Mouse (Mus musculus) mouse embryonic stem cell (cell line): ENCODE measurements around the gene Rpl36.

Source experiments
- in situ Hi-C, 2 experiments: fragments of 300-500 bp; cut with MboI; formaldehyde crosslinking; loops; 1 replicate in 1 of 2; 3 replicates in 1 of 2; pipeline ENCODE4 v1.14.3; 2019 to 2020; ENCODE audit warnings: low sequenced_read_pairs in 2 of 2, low pct_unique_long_range_greater_than_20kb in 1 of 2, mixed read lengths in 1 of 2; ENCODE audit not compliant: unreplicated experiment in 1 of 2

Rpl36 gene

GRCm38 (mm10) chr17:56613236-56613844 is at the start of gene Rpl36:
Rpl36 (plus strand) TSS chr17:56613416.
- in situ Hi-C loops, result no loop called here

GRCm38 (mm10) chr17:56566293-56566692 is 46.9 kb upstream of the Rpl36 start:
- in situ Hi-C loops, result no loop called here

GRCm38 (mm10) chr17:56566918-56567317 is 46.3 kb upstream of the Rpl36 start:
- in situ Hi-C loops, result no loop called here

GRCm38 (mm10) chr17:56567370-56567769 is 45.8 kb upstream of the Rpl36 start:
- in situ Hi-C loops, result no loop called here

- in situ Hi-C loops, result no loop called here
Observed at GRCm38 (mm10) chr17:56570287-56570686, 42.9 kb upstream of the Rpl36 start.

GRCm38 (mm10) chr17:56572154-56572553 is 41.1 kb upstream of the Rpl36 start:
- in situ Hi-C loops, result no loop called here

- in situ Hi-C loops, result no loop called here
Observed at GRCm38 (mm10) chr17:56572939-56573338, 40.3 kb upstream of the Rpl36 start.

GRCm38 (mm10) chr17:56583071-56583470 is 30.1 kb upstream of the Rpl36 start:
- in situ Hi-C loops, result no loop called here

GRCm38 (mm10) chr17:56583611-56584256 is 29.5 kb upstream of the Rpl36 start:
- in situ Hi-C loops, result no loop called here

GRCm38 (mm10) chr17:56584257-56585130 is 28.7 kb upstream of the Rpl36 start, which contains the start of the genes Safb2 and Safb:
Safb2 (minus strand) TSS chr17:56584585.
Safb (plus strand) TSS chr17:56584825.
- in situ Hi-C loops, result no loop called here

GRCm38 (mm10) chr17:56585171-56585821 is 27.9 kb upstream of the Rpl36 start:
- in situ Hi-C loops, result no loop called here

- in situ Hi-C loops, result no loop called here
Observed at GRCm38 (mm10) chr17:56587773-56588172, 25.4 kb upstream of the Rpl36 start.

GRCm38 (mm10) chr17:56588921-56589320 is 24.3 kb upstream of the Rpl36 start:
- in situ Hi-C loops, result no loop called here

GRCm38 (mm10) chr17:56592553-56592952 is 20.7 kb upstream of the Rpl36 start:
- in situ Hi-C loops, result no loop called here

- in situ Hi-C loops, result no loop called here
Observed at GRCm38 (mm10) chr17:56593527-56594271, 19.5 kb upstream of the Rpl36 start.

GRCm38 (mm10) chr17:56603186-56604069 is 9.8 kb upstream of the Rpl36 start:
- in situ Hi-C loops, result no loop called here

GRCm38 (mm10) chr17:56604070-56604380 is 9.2 kb upstream of the Rpl36 start:
- in situ Hi-C loops, result no loop called here
